Mouse (Mus musculus) bone marrow, adult 2 months (tissue): ENCODE results near the gene Calm2.

Source experiments
- CTCF ChIP-seq: fragments of 200-500 bp; IDR thresholded peaks from 2 replicates; pipeline ENCODE4 v1.5.1; 2011; ENCODE audit warnings: low read length, control low read depth; ENCODE audit not compliant: control insufficient read depth, insufficient read depth
- POLR2A ChIP-seq: fragments of 200-500 bp; IDR thresholded peaks from 2 replicates; pipeline ENCODE4 v1.6.1; 2011; ENCODE audit warnings: low read depth, mild to moderate bottlenecking, control low read depth, low read length, borderline replicate concordance; ENCODE audit not compliant: control insufficient read depth

DNA sequence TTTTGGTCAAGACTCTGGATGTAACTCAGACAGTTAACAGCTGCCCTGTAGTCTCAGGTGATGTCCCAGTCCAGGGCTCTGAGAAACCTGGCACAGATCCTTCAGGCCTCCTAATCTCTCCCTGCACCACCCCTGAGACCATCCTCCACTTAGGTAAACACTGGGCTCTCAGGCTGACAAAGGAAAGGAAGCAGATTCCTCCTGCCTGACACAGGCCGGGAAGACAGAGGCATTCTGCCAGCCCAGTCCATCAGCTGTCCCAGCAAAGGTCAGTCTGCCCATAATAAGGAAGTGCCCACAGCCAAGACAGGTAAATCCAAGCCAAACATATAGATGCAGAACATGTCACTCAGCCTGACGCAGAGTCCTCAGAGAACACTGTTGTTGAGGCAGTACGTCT is 36.1 kb upstream of the Calm2 start:
- no peak for TF ChIP-seq POLR2A
- no peak for TF ChIP-seq CTCF
